Mouse (Mus musculus) hematopoietic multipotent progenitor cell, adult 10-12 weeks (in vitro differentiated cells): ENCODE data around the gene Hoxa6. TPM values are rescaled to one million over a fixed set of nuclear protein-coding genes. Genes with fewer than 3 reads are reported as not detected.

Source experiments
- polyA plus RNA-seq: library from polyadenylated mRNA; stranded (reverse); fragments of >175 nt; gene quantifications from 2 replicates; pipeline ENCODE4 v1.2.3, GENCODE M21; 2012; ENCODE audit warnings: low replicate concordance

Gene Hoxa6
- 0.24 and 1.5 TPM in 2 replicates for polyA plus RNA-seq

GRCm38 (mm10) chr6:52208072-52208867, at the start of gene Hoxa6:
Hoxa6 (minus strand) TSS chr6:52208722.

DNA sequence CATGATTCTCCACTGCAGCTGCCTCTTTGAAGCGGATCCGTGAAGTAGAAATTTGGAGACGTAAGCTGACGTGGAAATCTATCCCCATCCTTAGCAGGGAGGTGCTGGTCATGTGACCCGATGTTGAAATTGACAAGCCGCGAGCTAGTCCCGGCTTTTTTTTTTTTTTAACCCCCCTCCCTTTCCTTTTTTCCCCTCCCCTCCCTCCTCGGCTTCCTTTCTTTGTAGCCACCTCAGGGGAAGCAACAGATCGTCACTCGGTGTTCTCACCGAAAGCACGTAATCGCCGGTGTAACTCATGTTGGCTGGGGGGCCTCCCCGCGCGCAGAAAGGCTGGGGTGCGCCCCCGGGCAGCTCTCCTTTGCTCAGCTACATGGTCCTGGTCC, 37.2 kb upstream of the Hoxa6 start, which contains the start of gene Hoxa11:
Hoxa11 (minus strand) TSS at position 54 of the 386 bp plus-strand sequence.

DNA sequence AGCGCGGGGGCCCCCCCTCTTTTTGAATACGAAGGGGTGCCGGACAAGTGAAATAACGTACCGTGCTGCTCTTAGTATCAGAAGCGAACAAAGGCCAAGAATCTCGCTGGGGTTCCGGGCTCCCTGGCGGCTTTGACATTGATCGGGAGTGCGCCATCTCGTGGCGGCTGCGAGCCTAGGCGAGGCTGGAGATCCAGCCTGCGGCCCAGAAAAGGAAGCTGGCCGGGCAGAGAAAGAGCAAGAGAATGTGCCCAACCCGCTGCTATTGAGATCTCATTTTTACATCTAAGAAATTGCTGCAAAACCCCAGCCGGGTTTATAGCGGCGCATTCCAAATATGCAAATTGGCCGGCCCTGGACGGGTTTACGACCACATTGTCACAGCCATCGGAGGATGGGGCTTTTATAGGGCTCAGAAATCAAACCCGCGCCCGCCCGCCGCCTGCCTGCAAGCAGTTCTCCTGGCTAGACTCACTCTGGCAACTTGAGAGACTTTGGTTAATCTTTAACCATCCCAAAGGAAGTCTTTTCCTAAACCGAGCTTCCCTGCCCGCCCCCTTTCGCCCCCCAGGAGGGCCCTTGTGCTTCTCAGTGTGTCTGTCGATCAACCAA, 32.0 kb upstream of the Hoxa6 start, which contains the start of gene Hoxa10:
Hoxa10 (minus strand) TSS at position 466 of the 612 bp plus-strand sequence.

DNA sequence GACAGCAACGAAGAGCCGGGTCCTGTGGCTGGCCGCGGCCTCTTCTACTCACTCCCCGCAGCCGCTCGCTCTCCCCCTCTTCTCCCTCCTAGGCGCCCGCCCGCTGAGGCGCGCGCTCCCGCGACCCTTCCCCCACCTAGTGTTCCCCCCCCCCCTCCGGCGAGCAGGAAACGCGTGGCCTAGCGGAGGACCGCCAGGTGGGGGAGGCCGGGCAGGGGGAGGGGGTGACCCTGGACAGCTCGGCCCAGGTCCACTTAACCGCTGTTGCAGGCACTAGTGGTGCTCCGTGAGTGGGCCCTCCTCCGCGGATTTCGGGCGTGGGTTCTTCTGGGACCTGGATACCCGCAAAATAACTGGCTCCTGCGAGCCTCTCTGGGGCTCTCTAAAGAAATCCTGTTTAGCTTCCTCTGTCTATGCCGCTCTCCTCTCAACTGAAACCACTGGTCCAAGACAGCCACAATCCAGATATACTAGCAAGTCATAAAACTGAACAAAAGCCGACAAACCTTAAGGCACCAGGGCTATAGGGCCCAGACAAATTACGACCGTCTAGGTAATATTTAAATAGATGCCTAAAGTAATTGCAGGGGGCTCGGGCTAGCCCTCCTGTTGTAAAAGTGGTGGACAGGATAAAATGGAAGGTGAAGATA, 22.1 kb upstream of the Hoxa6 start, which contains the start of gene Hoxa9:
Hoxa9 (minus strand) TSS at position 574 of the 650 bp plus-strand sequence.

GRCm38 (mm10) chr6:52221337-52221992, 12.9 kb upstream of the Hoxa6 start, which contains the start of gene Hoxa7:
Hoxa7 (minus strand) TSS chr6:52221854.

GRCm38 (mm10) chr6:52213119-52213986, 4.8 kb upstream of the Hoxa6 start, which contains the start of the genes Hoxa3 and Gm28308:
Hoxa3 (minus strand) TSS chr6:52213336.
Gm28308 (minus strand) TSS chr6:52213339.

DNA sequence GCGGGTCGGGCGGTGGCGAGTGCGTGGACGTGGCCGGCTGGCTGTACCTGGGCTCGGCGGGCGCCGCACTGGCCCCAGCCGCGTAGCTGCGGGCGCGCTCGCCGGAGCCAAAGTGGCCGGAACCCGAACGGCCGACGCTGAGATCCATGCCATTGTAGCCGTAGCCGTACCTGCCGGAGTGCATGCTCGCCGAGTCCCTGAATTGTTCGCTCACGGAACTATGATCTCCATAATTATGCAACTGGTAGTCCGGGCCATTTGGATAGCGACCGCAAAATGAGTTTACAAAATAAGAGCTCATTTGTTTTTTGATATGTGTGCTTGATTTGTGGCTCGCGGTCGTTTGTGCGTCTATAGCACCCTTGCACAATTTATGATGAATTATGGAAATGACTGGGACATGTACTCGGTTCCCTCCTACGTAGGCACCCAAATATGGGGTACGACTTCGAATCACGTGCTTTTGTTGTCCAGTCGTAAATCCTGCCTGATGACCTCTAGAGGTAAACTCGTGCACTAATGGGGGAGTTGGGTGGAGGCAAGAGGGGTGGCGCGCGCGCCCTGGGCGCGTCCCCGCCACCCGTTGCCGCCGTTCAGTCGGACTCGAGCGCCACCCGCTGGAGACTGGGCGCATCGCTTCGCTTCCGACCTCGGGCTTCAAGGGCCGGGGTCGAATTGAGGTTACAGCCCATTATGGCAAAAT, 4.3 kb downstream of the Hoxa6 start, which contains the start of gene Hoxa5:
Hoxa5 (minus strand) TSS at position 538 of the 703 bp plus-strand sequence.

GRCm38 (mm10) chr6:52190906-52191810, 17.4 kb downstream of the Hoxa6 start, which contains the start of gene Hoxa4:
Hoxa4 (minus strand) TSS chr6:52191753.

GRCm38 (mm10) chr6:52177061-52177735, 31.3 kb downstream of the Hoxa6 start, which contains the start of gene 5730596B20Rik:
5730596B20Rik (plus strand) TSS chr6:52177498.

GRCm38 (mm10) chr6:52164626-52165440, 43.7 kb downstream of the Hoxa6 start, which contains the start of gene Hoxa2:
Hoxa2 (minus strand) TSS chr6:52164831.

GRCm38 (mm10) chr6:52158276-52159051, 50.1 kb downstream of the Hoxa6 start, which contains the start of gene Hoxa1:
Hoxa1 (minus strand) TSS chr6:52158317.

Other genes with a start within 250 kb of the Hoxa6 start
- gene Skap2, start 196.2 kb downstream of the Hoxa6 start, polyA plus RNA-seq = 5.0 and 6.7 TPM in 2 replicates
- gene Hoxa1, start 50.4 kb downstream of the Hoxa6 start, polyA plus RNA-seq = 0.08 TPM in 1 of 2 replicates, not detected in the other
- 0.08 and 0.29 TPM in 2 replicates for gene Hoxa2, start 43.9 kb downstream of the Hoxa6 start, polyA plus RNA-seq
- gene 5730596B20Rik, start 31.2 kb downstream of the Hoxa6 start, polyA plus RNA-seq = not detected in 2 replicates
- 0.30 and 0.90 TPM in 2 replicates for gene Hoxa4, start 17.0 kb downstream of the Hoxa6 start, polyA plus RNA-seq
- gene Hoxa5, start 4.1 kb downstream of the Hoxa6 start, polyA plus RNA-seq = 0.49 and 0.99 TPM in 2 replicates
- gene Hoxa3, start 4.6 kb upstream of the Hoxa6 start, polyA plus RNA-seq = 0.93 and 2.4 TPM in 2 replicates
- gene Gm28308, start 4.6 kb upstream of the Hoxa6 start, polyA plus RNA-seq = 0.20 TPM in 1 of 2 replicates, not detected in the other
- gene Hoxa7, start 13.1 kb upstream of the Hoxa6 start, polyA plus RNA-seq = 1.9 and 4.9 TPM in 2 replicates
- gene Hoxa9, start 22.4 kb upstream of the Hoxa6 start, polyA plus RNA-seq = 0.96 and 1.6 TPM in 2 replicates
- gene Hoxa10, start 32.1 kb upstream of the Hoxa6 start, polyA plus RNA-seq = not detected in 2 replicates
- gene Hoxa11, start 37.1 kb upstream of the Hoxa6 start, polyA plus RNA-seq = not detected in 2 replicates
- gene Hoxa13, start 52.2 kb upstream of the Hoxa6 start, polyA plus RNA-seq = not detected in 2 replicates
- gene Evx1, start 104.8 kb upstream of the Hoxa6 start, polyA plus RNA-seq = not detected in 2 replicates